Mouse (Mus musculus) liver, embryonic 12.5 days (tissue): ENCODE results near the gene 4931422A03Rik. TPM values are rescaled to one million over a fixed set of nuclear protein-coding genes. Genes with fewer than 3 reads are reported as not detected.

Experiments
- ATAC-seq: fragments of 200-750 bp; cut with Nextera tagmentation; 2 replicates; pipeline ENCODE4 v1.8.0; 2017; ENCODE audit warnings: moderate number of reproducible peaks, mild to moderate bottlenecking, moderate library complexity
- H3K27ac ChIP-seq: fragments of 300-500 bp; sonication (generic); 2 replicates; pipeline ENCODE4 v1.5.1; 2016; ENCODE audit warnings: mild to moderate bottlenecking
- H3K27me3 ChIP-seq: fragments of 300-500 bp; sonication (generic); replicated peaks from 2 replicates; pipeline ENCODE4 v1.6.1; 2016; ENCODE audit warnings: mild to moderate bottlenecking, moderate library complexity
- H3K36me3 ChIP-seq: fragments of 300-500 bp; sonication (generic); 2 replicates; pipeline ENCODE4 v1.6.1; 2016; ENCODE audit warnings: mild to moderate bottlenecking, moderate library complexity
- H3K4me1 ChIP-seq: fragments of 300-500 bp; sonication (generic); 2 replicates; pipeline ENCODE4 v1.6.1; 2016
- H3K4me2 ChIP-seq: fragments of 300-500 bp; sonication (generic); 2 replicates; pipeline ENCODE4 v1.6.1; 2016; ENCODE audit warnings: mild to moderate bottlenecking, moderate library complexity
- H3K4me3 ChIP-seq: fragments of 300-500 bp; sonication (generic); 2 replicates; pipeline ENCODE4 v1.5.1; 2016; ENCODE audit warnings: mild to moderate bottlenecking, moderate library complexity
- H3K9ac ChIP-seq: fragments of 300-500 bp; sonication (generic); 2 replicates; pipeline ENCODE4 v1.6.1; 2016; ENCODE audit warnings: mild to moderate bottlenecking, moderate library complexity
- H3K9me3 ChIP-seq: fragments of 300-500 bp; sonication (generic); replicated peaks from 2 replicates; pipeline ENCODE4 v1.6.1; 2016; ENCODE audit warnings: mild to moderate bottlenecking, moderate library complexity
- WGBS: fragments of 180-500 bp; shearing (Covaris S2); methylation state at CpG from one replicate; pipeline ENCODE4 v1.1.7; 2016; ENCODE audit not compliant: insufficient replicate concordance; 5-methylcytosine and 5-hydroxymethylcytosine counted together
- polyA plus RNA-seq: library from polyadenylated mRNA; unstranded; fragments of >200 nt; fragmentation: Nextera tagmentation; extraction: Ambion mirVana; gene quantifications from 2 replicates; pipeline ENCODE4 v1.2.1, GENCODE M21; 2016

4931422A03Rik gene
- polyA plus RNA-seq, 1 experiment from 2014 or later, result 2.4 TPM

DNA sequence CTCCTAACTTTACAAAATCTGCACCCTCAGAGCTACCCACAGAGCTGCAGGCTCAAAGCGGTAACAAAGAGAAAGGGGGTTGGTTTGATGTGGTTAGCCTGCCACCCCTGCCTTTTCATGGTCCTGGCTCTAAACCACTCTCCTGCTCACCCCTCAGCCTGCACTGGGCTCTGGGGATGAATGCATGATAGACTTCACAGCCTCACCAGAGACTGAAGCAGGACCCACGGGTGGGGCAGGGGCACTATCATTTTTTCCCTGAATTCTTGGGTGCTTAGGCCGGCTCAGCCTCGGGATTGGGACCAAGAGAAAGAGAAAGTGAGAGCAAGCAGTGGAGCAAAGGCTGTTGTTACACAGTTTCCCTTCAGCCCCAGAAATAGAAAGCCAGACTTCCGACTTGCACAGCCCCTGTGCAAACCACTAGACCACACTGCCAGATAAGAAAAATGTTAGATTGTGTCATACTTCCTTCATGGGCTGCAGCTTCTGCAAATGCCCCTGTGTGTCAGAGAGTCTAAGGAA, 82.5 kb downstream of the 4931422A03Rik start:
- peak overlapping the region; percentile 36 for H3K4me2 ChIP-seq
- no peak overlapping the region for H3K4me3 ChIP-seq
- H3K9me3 ChIP-seq, result no peaks in the 10 kb centered on the region
- no peak overlapping the region for H3K9ac ChIP-seq
- H3K4me1 ChIP-seq, result peaks cover 38% of the 10 kb centered on the region
- ATAC-seq, result no peak
- no peaks in the 10 kb centered on the region; the same call in 1 of the 2 replicates for H3K27me3 ChIP-seq
- H3K27ac ChIP-seq, result peak overlapping the region; percentile 74
- H3K36me3 ChIP-seq, result no peaks in the 10 kb centered on the region
- WGBS, result 24% methylated on average over 5 of the region's 5 CpGs

DNA sequence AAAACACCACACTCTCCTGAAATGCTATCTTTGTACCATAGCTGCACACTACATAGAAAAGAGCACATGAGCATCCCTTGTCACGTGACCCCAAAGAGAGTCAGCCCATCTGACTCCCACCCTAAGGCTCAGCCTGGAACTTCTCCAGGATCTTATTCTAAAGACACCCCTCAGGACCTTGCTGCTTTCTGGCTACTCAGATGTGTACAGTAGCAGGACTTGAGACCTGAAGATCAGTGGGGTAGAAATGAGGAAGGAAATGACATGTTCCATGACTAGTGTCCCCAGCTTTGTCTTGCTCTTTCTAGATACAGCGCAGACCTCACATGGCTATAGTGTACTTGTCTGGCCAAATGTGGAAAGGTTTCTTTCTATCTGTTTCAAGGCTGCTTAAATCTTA, 83.3 kb downstream of the 4931422A03Rik start:
- H3K9me3 ChIP-seq, result no peaks in the 10 kb centered on the region
- no peak overlapping the region for H3K4me2 ChIP-seq
- no peak overlapping the region for H3K27ac ChIP-seq
- no peak overlapping the region for H3K9ac ChIP-seq
- 47% methylated on average over 2 of the region's 2 CpGs for WGBS
- no peaks in the 10 kb centered on the region for H3K36me3 ChIP-seq
- H3K4me3 ChIP-seq, result no peak overlapping the region
- no peaks in the 10 kb centered on the region; the same call in 1 of the 2 replicates for H3K27me3 ChIP-seq
- no peak for ATAC-seq
- H3K4me1 ChIP-seq, result peaks cover 38% of the 10 kb centered on the region

DNA sequence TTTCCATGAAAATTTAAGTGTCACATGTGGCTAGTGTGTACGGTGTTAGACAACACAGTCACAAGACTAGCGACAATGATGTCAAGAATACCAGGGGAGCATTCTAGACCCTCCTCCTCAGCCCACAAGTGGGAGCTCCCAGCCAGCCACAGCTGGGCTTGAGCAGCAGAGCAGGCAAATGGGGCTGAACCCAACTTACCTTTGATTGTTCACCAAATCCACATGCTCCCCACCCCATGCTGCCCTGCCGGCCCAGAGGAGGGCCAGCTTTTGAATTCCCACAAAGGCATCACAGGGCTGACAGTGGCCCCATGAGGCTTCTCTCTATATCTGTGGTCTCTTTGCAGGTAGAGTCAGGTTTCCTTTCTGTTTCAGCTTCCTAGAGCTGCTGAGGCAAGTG, 87.1 kb downstream of the 4931422A03Rik start:
- no peaks in the 10 kb centered on the region for H3K27me3 ChIP-seq
- H3K4me3 ChIP-seq, result no peak overlapping the region
- WGBS, result 81% methylated on average over 3 of the region's 3 CpGs
- H3K9me3 ChIP-seq, result no peaks in the 10 kb centered on the region
- H3K36me3 ChIP-seq, result no peaks in the 10 kb centered on the region
- peaks cover 22% of the 10 kb centered on the region for H3K4me1 ChIP-seq
- H3K27ac ChIP-seq, result no peak overlapping the region; the same call in 1 of the 2 replicates
- no peak overlapping the region for H3K4me2 ChIP-seq
- no peak overlapping the region for H3K9ac ChIP-seq
- no peak for ATAC-seq

GRCm38 (mm10) chr2:103939003-103939402, 89.2 kb downstream of the 4931422A03Rik start:
- Histone ChIP-seq H3K4me2 (no peak overlapping the region), H3K4me3 (no peak overlapping the region), H3K36me3 (no peaks in the 10 kb centered on the region), H3K9me3 (no peaks in the 10 kb centered on the region), H3K27ac (no peak overlapping the region), H3K27me3 (no peaks in the 10 kb centered on the region), H3K9ac (no peak overlapping the region), H3K4me1 (peaks cover 16% of the 10 kb centered on the region)
- no peak for ATAC-seq

GRCm38 (mm10) chr2:103938573-103938972, 89.6 kb downstream of the 4931422A03Rik start:
- Histone ChIP-seq H3K27me3 (no peaks in the 10 kb centered on the region), H3K27ac (no peak overlapping the region), H3K4me2 (no peak overlapping the region), H3K9ac (no peak overlapping the region), H3K4me3 (no peak overlapping the region), H3K9me3 (no peaks in the 10 kb centered on the region), H3K4me1 (peaks cover 14% of the 10 kb centered on the region; the same call in 1 of the 2 replicates), H3K36me3 (no peaks in the 10 kb centered on the region)
- WGBS, result 56% methylated on average over 1 of the region's 1 CpGs
- ATAC-seq, result no peak

DNA sequence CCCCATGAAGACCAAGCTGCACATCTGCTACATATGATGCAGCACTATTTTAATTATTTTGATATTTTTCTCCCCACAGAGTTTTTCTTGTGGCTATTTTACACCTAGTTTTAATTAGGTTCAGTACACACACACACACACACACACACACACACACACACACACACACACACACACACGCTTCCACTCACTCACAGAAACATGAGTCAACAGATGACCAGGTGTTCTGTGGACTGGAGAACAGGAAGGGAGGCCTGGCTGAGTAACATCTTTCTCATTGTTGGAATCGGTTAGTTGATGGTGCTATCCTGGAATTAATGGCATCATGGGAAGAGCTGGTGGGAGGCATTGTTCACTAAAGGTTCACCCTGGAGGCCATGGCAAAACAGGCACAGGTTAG, 90.5 kb downstream of the 4931422A03Rik start:
- WGBS, result 88% methylated on average over 2 of the region's 2 CpGs
- no peak overlapping the region for H3K27ac ChIP-seq

DNA sequence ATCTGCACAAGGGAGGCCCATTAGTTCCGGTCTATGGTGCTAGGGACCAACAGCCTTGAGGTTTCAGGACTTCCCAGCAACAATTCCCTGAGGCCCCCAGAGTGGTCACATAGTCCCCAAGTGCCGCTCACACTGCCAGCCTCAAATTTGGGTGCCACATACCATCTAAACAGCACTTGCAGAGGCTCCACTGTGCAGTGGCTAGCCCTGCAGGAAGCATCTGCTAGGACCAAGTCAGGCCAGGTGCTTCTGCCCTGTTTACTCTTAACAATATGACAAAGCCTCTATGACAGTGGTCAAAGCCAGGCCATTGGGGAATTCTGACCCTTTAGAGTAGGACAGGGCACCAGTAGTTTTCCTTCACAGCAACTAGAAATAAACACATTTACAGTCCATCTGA, 91.5 kb downstream of the 4931422A03Rik start:
- Histone ChIP-seq H3K9ac (no peak overlapping the region), H3K27me3 (no peaks in the 10 kb centered on the region), H3K4me3 (no peak overlapping the region), H3K27ac (no peak overlapping the region), H3K9me3 (no peaks in the 10 kb centered on the region), H3K4me1 (peaks cover 29% of the 10 kb centered on the region), H3K4me2 (no peak overlapping the region), H3K36me3 (no peaks in the 10 kb centered on the region)
- ATAC-seq, result no peak
- 81% methylated on average over 2 of the region's 2 CpGs for WGBS

More for the DNA sequence above, 90.5 kb downstream of the 4931422A03Rik start:
- no peak for ATAC-seq
- no peak overlapping the region for H3K4me3 ChIP-seq
- H3K9ac ChIP-seq, result no peak overlapping the region
- H3K9me3 ChIP-seq, result no peaks in the 10 kb centered on the region
- H3K27me3 ChIP-seq, result no peaks in the 10 kb centered on the region
- no peak overlapping the region for H3K4me2 ChIP-seq
- H3K36me3 ChIP-seq, result no peaks in the 10 kb centered on the region
- peaks cover 19% of the 10 kb centered on the region for H3K4me1 ChIP-seq

- H3K9ac ChIP-seq, result no peak overlapping the region
- no peak overlapping the region for H3K4me3 ChIP-seq
- peaks cover 37% of the 10 kb centered on the region for H3K4me1 ChIP-seq
- WGBS, result 71% methylated on average over 10 of the region's 10 CpGs
- no peaks in the 10 kb centered on the region for H3K27me3 ChIP-seq
- no peaks in the 10 kb centered on the region for H3K36me3 ChIP-seq
- H3K9me3 ChIP-seq, result no peaks in the 10 kb centered on the region
- H3K4me2 ChIP-seq, result no peak overlapping the region
- ATAC-seq, result no peak
- H3K27ac ChIP-seq, result peak overlapping the region; percentile 27; the same call in 1 of the 2 replicates
Measured at GRCm38 (mm10) chr2:103935691-103936435, 92.3 kb downstream of the 4931422A03Rik start.

DNA sequence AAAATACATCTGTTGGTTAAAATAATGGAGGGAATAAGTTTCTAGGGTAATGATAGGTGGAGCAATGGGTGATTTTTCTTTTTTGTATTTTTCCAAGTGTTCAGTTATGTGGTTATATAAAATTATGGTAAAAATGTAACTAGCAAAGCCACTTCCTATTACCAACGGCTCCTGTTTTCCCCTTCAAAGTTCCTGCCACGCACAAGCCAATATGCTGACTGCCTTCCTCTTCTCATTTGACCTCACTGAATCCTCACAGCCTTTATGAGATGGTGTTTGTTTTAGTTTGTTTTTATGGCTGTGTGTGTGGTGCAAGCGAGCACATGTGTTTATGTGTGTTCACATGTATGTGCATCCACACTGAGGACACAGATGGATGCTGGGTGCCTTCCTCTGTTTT, 93.5 kb downstream of the 4931422A03Rik start:
- Histone ChIP-seq H3K9me3 (no peaks in the 10 kb centered on the region), H3K4me2 (no peak overlapping the region), H3K27me3 (no peaks in the 10 kb centered on the region), H3K27ac (peak overlapping the region; percentile 27; the same call in 1 of the 2 replicates), H3K9ac (no peak overlapping the region), H3K4me3 (no peak overlapping the region), H3K36me3 (no peaks in the 10 kb centered on the region), H3K4me1 (peaks cover 48% of the 10 kb centered on the region)
- no peak for ATAC-seq
- WGBS, result 67% methylated on average over 3 of the region's 3 CpGs

GRCm38 (mm10) chr2:103934270-103934669, 93.9 kb downstream of the 4931422A03Rik start:
- H3K4me1 ChIP-seq, result peaks cover 48% of the 10 kb centered on the region
- H3K4me2 ChIP-seq, result no peak overlapping the region
- no peaks in the 10 kb centered on the region for H3K27me3 ChIP-seq
- no peaks in the 10 kb centered on the region for H3K9me3 ChIP-seq
- no peak for ATAC-seq
- WGBS, result 70% methylated on average over 7 of the region's 7 CpGs
- no peak overlapping the region for H3K9ac ChIP-seq
- H3K36me3 ChIP-seq, result no peaks in the 10 kb centered on the region
- no peak overlapping the region for H3K4me3 ChIP-seq
- no peak overlapping the region for H3K27ac ChIP-seq

GRCm38 (mm10) chr2:103932480-103932879, 95.7 kb downstream of the 4931422A03Rik start:
- Histone ChIP-seq H3K4me1 (peaks cover 54% of the 10 kb centered on the region), H3K27ac (peak overlapping the region; percentile 72), H3K27me3 (no peaks in the 10 kb centered on the region), H3K9me3 (no peaks in the 10 kb centered on the region), H3K4me3 (no peak overlapping the region), H3K4me2 (peak overlapping the region; percentile 27), H3K9ac (no peak overlapping the region), H3K36me3 (no peaks in the 10 kb centered on the region)
- WGBS, result 52% methylated on average over 9 of the region's 9 CpGs
- ATAC-seq, result 0 out of 2 replicates have a peak, but pooled peaks have one; percentile 42

DNA sequence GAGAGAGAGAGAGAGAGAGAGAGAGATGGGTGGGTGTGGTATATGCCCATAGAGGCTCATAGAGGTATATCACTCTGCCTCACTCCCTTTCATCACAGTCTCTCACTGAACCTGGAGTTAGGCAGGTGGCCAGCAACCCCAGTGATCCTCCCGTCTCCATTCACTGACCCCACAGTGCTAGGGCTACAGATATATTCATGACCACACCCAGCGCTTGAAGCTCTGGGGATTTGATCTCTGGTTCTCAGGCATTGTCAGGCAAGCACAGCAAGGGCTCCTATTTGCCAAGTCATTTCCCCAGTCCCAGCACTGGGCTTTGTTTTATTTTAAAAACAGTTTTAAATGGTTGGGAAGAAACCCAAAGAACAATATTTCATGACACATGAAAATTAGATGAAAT, 96.1 kb downstream of the 4931422A03Rik start:
- WGBS, result 12% methylated on average over 2 of the region's 2 CpGs
- no peaks in the 10 kb centered on the region for H3K9me3 ChIP-seq
- peak; percentile 82 for ATAC-seq
- H3K27me3 ChIP-seq, result no peaks in the 10 kb centered on the region
- peak overlapping the region; percentile 46; the same call in 1 of the 2 replicates for H3K9ac ChIP-seq
- peaks cover 58% of the 10 kb centered on the region for H3K4me1 ChIP-seq
- no peak overlapping the region for H3K4me3 ChIP-seq
- H3K27ac ChIP-seq, result peak overlapping the region; percentile 72
- no peaks in the 10 kb centered on the region for H3K36me3 ChIP-seq
- H3K4me2 ChIP-seq, result peak overlapping the region; percentile 50
